ENCODE assay signal across 24 mouse cellular contexts in the genomic region with DNA sequence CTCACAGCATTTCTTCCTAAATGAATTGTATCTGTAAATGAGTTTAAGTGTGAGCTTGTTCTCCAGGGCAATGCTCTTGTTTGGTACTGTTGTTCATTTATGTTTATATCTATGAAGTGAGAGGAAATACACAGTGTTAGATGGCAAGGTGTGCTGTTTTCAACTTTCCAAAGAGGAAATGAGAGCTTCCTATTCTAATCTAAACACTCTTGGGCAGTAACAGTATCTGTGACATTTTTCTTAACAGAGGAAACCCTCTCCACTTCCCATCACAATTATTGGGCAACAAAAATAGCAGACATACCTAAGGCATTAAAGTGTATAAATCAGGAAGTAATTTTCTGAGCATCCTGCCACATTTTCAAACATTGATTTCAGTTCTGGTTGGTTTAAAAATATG. TPM values are rescaled to one million over a fixed set of nuclear protein-coding genes. Genes with fewer than 3 reads are reported as not detected.
DNase-seq lines count a peak whose midpoint lies in the region; ATAC-seq and TF ChIP-seq lines count a peak whose summit lies in the region.
"Had no signal": no experiment of that assay in that cellular context is flagged by ENCODE, and none has a peak within 500 bp of the region (broad histone marks: within the 10 kb centered on the region; RNA-seq: fewer than 3 reads in every experiment).

No protein-coding gene starts in this region.

- H3K4me1 ChIP-seq in lung, postnatal 0 days (ENCODE audit: insufficient read depth, low read depth, low read length), result 0 out of 2 replicates have a peak, but pooled peaks cover 3% of the 10 kb centered on the region
- H3K4me1 ChIP-seq in embryonic fibroblast, embryonic 13.5 days (ENCODE audit: control insufficient read depth, insufficient read depth, low read length), result peaks cover 10% of the 10 kb centered on the region
- H3K4me1 ChIP-seq: forebrain, embryonic 15.5 days; hindbrain, embryonic 12.5 days; limb, embryonic 12.5 days had no signal

- H3K27me3 ChIP-seq in lung, postnatal 0 days (replicated peaks; ENCODE audit: insufficient read depth, low read length), result no peaks in the 10 kb centered on the region
- no peaks in the 10 kb centered on the region for H3K27me3 ChIP-seq in C2C12 (ENCODE audit: control insufficient read depth, insufficient read depth, insufficient read length)
- H3K27me3 ChIP-seq: embryonic facial prominence, embryonic 15.5 days; forebrain, embryonic 15.5 days; hindbrain, embryonic 12.5 days; kidney, embryonic 15.5 days; limb, embryonic 12.5 days; Patski had no signal

- no peak overlapping the region for H3K9ac ChIP-seq in lung, postnatal 0 days (replicated peaks; ENCODE audit: low read depth)
- H3K9ac ChIP-seq: embryonic facial prominence, embryonic 15.5 days; forebrain, embryonic 15.5 days; hindbrain, embryonic 12.5 days; kidney, embryonic 15.5 days; limb, embryonic 12.5 days; liver, postnatal 0 days had no signal

- intact Hi-C loops in heart, postnatal 36 days (cut with DNase I), result loop anchor here (1.0 kb wide), 2 partner anchors 54 to 94 kb away; no protein-coding TSS in a partner anchor

- no peak overlapping the region for H3ac ChIP-seq in C2C12 (ENCODE audit: control insufficient read depth, insufficient read length, low read depth)

- no peak overlapping the region for H3K27ac ChIP-seq in lung, postnatal 0 days (ENCODE audit: low read length)
- peak overlapping the region; percentile 40; the same call in 1 of the 2 replicates for H3K27ac ChIP-seq in embryonic fibroblast, embryonic 13.5 days (ENCODE audit: insufficient read depth, low read length)
- H3K27ac ChIP-seq: embryonic facial prominence, embryonic 15.5 days; forebrain, embryonic 15.5 days; hindbrain, embryonic 12.5 days; limb, embryonic 12.5 days; macrophage had no signal

- no peaks in the 10 kb centered on the region for H3K9me3 ChIP-seq in lung, postnatal 0 days (ENCODE audit: low read length)
- H3K9me3 ChIP-seq: embryonic facial prominence, embryonic 15.5 days; forebrain, embryonic 15.5 days; hindbrain, embryonic 12.5 days; kidney, embryonic 15.5 days; limb, embryonic 12.5 days had no signal

- H3K4me2 ChIP-seq in lung, postnatal 0 days (replicated peaks; ENCODE audit: low read depth, low read length), result no peak overlapping the region
- H3K4me2 ChIP-seq: embryonic facial prominence, embryonic 15.5 days; forebrain, embryonic 15.5 days; hindbrain, embryonic 12.5 days; kidney, embryonic 15.5 days; limb, embryonic 12.5 days; liver, embryonic 11.5 days had no signal

- no peaks in the 10 kb centered on the region for H3K79me3 ChIP-seq in C2C12 (ENCODE audit: low read depth)

- H3K36me3 ChIP-seq in lung, postnatal 0 days (ENCODE audit: insufficient read depth, low read length), result no peaks in the 10 kb centered on the region
- peaks cover 53% of the 10 kb centered on the region for H3K36me3 ChIP-seq in C2C12 (ENCODE audit: control insufficient read depth, insufficient read depth)
- H3K36me3 ChIP-seq: forebrain, embryonic 15.5 days; hindbrain, embryonic 12.5 days had no signal

- ATAC-seq in lung, postnatal 0 days, result peak; percentile 48
- ATAC-seq: forebrain, embryonic 15.5 days; intestine, postnatal 0 days; liver, postnatal 0 days; Patski had no signal

- no peak for TF ChIP-seq CTCF in lung, postnatal 0 days (IDR thresholded peaks at IDR 0.05)
- TF ChIP-seq CTCF in C2C12 (IDR thresholded peaks at IDR 0.05; ENCODE audit: control insufficient read depth, insufficient read depth, insufficient read length), result no peak
- no peak for TF ChIP-seq CTCF in embryonic fibroblast, embryonic 13.5 days (IDR thresholded peaks at IDR 0.05; ENCODE audit: borderline replicate concordance, insufficient read depth, low read length)

- TF ChIP-seq POLR2A in embryonic fibroblast, embryonic 13.5 days (IDR thresholded peaks at IDR 0.05; ENCODE audit: low read depth, low read length), result no peak

- no peak overlapping the region for H3K4me3 ChIP-seq in lung, postnatal 0 days (ENCODE audit: low read depth, low read length)
- no peak overlapping the region for H3K4me3 ChIP-seq in C2C12 (ENCODE audit: insufficient read depth, poor library complexity, severe bottlenecking)
- H3K4me3 ChIP-seq in embryonic fibroblast, embryonic 13.5 days (ENCODE audit: insufficient read depth, low read length), result no peak overlapping the region
- H3K4me3 ChIP-seq: embryonic facial prominence, embryonic 15.5 days; forebrain, embryonic 15.5 days; hindbrain, embryonic 12.5 days; kidney, embryonic 15.5 days; limb, embryonic 12.5 days had no signal

- peak; percentile 60 for TF ChIP-seq EP300 in lung, postnatal 0 days (IDR thresholded peaks at IDR 0.05)

- H3K79me2 ChIP-seq in C2C12 (ENCODE audit: control insufficient read depth, insufficient read depth), result peaks cover 21% of the 10 kb centered on the region

- DNase-seq in heart, adult 8-10 months (ENCODE audit: low spot score), result peak; percentile 24
- DNase-seq in heart, postnatal 36 days, result no peak
- DNase-seq in lung, postnatal 0 days (ENCODE audit: low spot score), result peak; percentile 40
- no peak for DNase-seq in lung, postnatal 10 days
- no peak for DNase-seq in kidney, adult 9 months
- DNase-seq: cerebellum, adult 2 months; cerebellum, postnatal 25 days; embryo, embryonic 11 days; gastrocnemius, postnatal 36 days; liver, postnatal 0 days; right cerebral cortex, adult 18-20 months; thymus, adult 2 months; thymus, postnatal 4 days had no signal

TF ChIP-seq in C2C12, 6 proteins besides CTCF, POLR2A, EP300 and RAD21:
- TF ChIP-seq MAX (IDR thresholded peaks at IDR 0.05) (no peak), MYOD1 (IDR thresholded peaks at IDR 0.05; ENCODE audit: control insufficient read depth, insufficient read length, low read depth) (no peak), MYOG (IDR thresholded peaks at IDR 0.05; ENCODE audit: control insufficient read depth, extremely low read depth, insufficient read length) (no peak), USF1 (IDR thresholded peaks at IDR 0.05; ENCODE audit: low read depth) (no peak), CEBPB (IDR thresholded peaks at IDR 0.05; ENCODE audit: low read depth) (peak; percentile 10)

RNA-seq across cellular contexts. Expression of a gene that starts 41.8 kb away (rescaled TPM):
- 1 to 10 TPM; 7.1 to 8.4 (median 7.6) TPM for total RNA-seq in heart, adult 8-10 months (2022)
- 1 to 10 TPM; 6.8 to 7.8 TPM for total RNA-seq in heart, postnatal 36 days (2021)
- polyA plus RNA-seq in lung, postnatal 0 days (2015; fragmentation: Nextera tagmentation; extraction: Ambion mirVana), result 7.4 and 7.9 TPM in 2 replicates
- polyA plus RNA-seq in C2C12 (2012; fragmentation: generic; extraction: Trizol), result 20.3 TPM
- polyA plus RNA-seq in embryonic fibroblast, embryonic 13.5 days (2011; ENCODE audit: insufficient read length, low read depth, missing spikeins), result 25.5 and 27.6 TPM in 2 replicates

Comparison
In these comparisons a context has a peak if more than half of its experiments do, and no peak if none do; other contexts are left out.
1. DNase-seq: peak in heart, adult 8-10 months (single experiment) and lung, postnatal 0 days (single experiment); none in heart, postnatal 36 days (0 of 2), lung, postnatal 10 days (single experiment) and kidney, adult 9 months (single experiment).